Mouse (Mus musculus) gastrocnemius, postnatal 14 days (tissue): ENCODE data around the gene 4933411K16Rik. TPM values are rescaled to one million over a fixed set of nuclear protein-coding genes. Genes with fewer than 3 reads are reported as not detected.

Experiments
- DNase-seq: peaks from one replicate; pipeline ENCODE4 v3.0.0; 2021; ENCODE audit warnings: mixed read lengths
- intact Hi-C: fragments of 180-260 bp; cut with DNase I; formaldehyde crosslinking; loops from one replicate; pipeline ENCODE4 v1.15.1; 2025; ENCODE audit warnings: low total_unique reads
- total RNA-seq, 2 experiments: library from RNA; stranded (reverse); gene quantifications; 2 replicates each; pipeline ENCODE4 v1.2.3; 2021

Gene 4933411K16Rik
- total RNA-seq, 2 experiments from 2014 or later, result 0.25 to 0.42 TPM

DNA sequence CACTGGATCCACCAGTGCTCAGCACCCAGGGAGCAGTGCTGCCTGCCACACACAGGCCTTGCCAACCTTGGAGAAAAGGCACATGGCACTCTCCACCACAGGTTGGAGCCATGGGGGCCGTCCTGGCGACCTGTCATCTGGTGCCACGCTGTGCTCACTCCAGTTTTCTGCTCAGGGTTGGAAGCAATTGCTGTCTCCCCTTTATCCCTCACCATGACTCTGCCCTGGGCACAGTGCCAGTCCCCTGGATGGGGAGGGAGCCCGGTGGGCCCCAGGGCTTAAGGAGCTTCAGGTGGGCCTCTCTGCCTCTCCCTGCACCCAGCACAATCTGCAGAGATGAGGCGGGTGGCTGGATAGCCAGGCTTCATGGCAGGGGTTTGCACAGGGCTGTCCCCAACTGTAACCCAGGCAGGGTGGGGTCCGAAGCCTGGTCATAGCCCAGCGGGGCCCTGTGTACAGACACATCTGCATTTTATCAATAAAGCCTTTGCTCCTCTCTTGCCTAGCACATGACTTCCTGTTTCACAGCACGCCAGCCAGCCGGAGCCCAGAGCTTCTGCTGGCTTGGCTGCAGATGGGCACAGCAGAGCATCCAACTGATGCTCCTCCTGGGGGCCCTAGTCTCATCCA is 17.8 kb upstream of the 4933411K16Rik start:
- intact Hi-C loops, result loop anchor here (10.0 kb wide), 1 partner anchor 131 kb away; the partner anchor contains the start of gene Zfyve27
- no peak for DNase-seq

DNA sequence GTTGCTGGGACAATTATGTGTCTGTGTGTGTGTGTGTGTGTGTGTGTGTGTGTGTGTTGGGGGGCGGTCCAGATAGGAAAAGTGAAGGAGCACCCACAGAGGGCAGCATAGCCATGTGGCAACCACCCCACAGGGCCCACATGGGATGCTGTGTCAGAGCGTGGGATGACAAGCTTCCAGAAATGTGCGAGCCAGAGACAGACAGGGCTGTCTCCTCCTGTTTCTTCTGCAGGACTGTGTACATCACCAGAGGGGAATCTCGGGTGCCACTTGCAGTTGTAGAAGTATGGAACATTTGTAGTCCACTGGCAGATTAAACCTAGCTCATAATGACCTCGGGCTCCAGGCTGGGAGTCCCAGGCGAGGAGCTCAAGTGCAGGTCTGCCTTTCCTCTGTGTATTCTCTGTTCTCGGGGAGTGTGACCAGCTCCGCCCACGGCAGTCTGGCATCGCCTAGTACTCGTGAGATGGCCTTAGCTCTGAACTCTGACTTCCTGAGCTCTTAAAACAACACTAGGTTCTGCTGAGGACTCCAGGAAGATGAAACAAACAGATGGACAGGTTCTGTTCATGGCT is 17.1 kb upstream of the 4933411K16Rik start:
- intact Hi-C loops, result loop anchor here (5.0 to 10.0 kb wide), 2 partner anchors 37 to 130 kb away; partner anchors contain the start of gene Zfyve27
- no peak for DNase-seq

DNA sequence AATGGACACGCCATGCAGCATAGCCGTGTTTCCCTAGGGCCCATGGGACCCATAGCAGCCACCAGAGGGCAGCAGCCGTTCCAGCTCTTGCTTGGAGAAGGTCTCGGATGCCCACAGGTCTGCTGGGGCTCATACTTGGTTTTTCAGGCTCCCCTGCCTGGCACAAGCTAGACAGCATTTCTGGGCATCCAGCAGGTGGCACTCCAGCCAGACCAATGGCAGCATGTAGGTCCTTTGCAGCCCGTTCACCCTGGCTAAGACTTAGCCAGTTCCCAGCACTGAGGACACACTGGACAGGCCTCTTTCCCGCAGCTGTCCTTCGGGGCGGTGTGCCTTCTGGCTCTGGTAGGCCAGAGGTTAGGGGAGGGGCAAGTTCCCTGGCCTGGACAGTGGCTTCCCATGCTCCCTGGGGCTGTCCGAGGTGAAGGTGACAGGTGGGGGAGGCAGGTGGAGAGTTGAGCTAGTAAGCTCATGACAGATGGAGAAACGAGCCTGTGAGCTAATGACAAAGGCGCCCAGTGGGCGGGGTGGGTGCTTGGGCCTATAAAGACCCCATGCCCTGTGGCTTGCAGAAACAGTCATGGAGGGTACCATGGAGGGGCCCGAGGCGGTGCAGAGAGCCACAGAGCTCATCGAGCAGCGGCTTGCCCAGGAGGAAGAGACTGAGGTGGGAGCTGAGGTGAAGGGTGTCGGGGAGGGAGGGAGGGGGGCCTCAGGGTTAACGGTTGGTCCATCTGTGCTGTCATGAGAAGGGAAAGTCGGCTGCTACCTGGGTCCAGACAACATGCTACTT is 16.4 kb upstream of the 4933411K16Rik start, which contains the start of gene Ankrd2:
Gene Ankrd2 (plus strand): TSS at position 545 of the 793 bp plus-strand sequence.
- intact Hi-C loops, result loop anchor here (5.0 to 10.0 kb wide), 2 partner anchors 37 to 129 kb away; partner anchors contain the start of gene Zfyve27
- DNase-seq, result peak; percentile 87

DNA sequence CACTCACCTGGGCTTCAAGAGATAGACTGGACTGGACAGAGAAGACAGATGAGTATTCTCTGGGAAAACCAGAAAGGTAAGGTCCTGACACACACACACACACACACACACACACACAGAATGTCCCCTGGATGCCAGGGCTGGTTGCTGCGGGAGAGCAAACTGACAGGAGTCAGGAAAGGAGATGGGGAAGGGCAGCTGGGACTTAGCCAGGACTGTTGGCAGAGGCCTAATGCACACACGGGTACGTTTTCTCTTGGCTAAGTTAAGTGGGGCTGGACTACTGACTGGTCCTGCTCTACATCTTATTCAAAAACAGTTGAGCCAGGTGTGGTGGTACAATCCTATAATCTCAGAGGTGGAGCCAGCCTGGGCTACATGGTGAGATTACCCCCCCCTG is 15.7 kb upstream of the 4933411K16Rik start:
- DNase-seq, result no peak
- intact Hi-C loops, result loop anchor here (5.0 to 10.0 kb wide), 2 partner anchors 36 to 128 kb away; partner anchors contain the start of gene Zfyve27

GRCm38 (mm10) chr19:42037167-42037702 is 14.8 kb upstream of the 4933411K16Rik start:
- intact Hi-C loops, result loop anchor here (5.0 to 10.0 kb wide), 2 partner anchors 35 to 128 kb away; partner anchors contain the start of gene Zfyve27

DNA sequence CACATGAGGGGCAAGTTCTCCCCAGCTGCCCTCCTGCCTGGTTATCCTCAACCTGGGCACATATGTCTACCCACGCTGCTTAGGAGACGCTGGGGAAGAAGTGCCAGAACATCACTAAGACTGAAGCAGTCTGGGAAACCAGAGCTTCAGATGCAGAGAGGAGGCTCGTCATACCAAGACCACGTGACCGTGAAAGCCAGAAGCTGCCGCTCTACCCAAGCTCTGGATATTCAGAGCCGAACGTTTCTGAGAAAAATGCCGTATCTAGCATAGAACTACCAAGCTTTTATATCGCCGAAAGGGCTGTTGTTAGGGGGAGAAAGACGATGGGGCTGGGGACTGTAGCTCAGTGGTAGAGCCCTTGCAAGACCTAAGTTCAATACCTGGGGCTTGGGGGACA is 13.7 kb upstream of the 4933411K16Rik start:
- DNase-seq, result no peak
- intact Hi-C loops, result loop anchor here (5.0 to 10.0 kb wide), 2 partner anchors 34 to 126 kb away; partner anchors contain the start of gene Zfyve27

More at GRCm38 (mm10) chr19:42037167-42037702, 14.8 kb upstream of the 4933411K16Rik start:
- DNase-seq, result no peak

- intact Hi-C loops, result no loop called here
- DNase-seq, result no peak
Measured at GRCm38 (mm10) chr19:42043988-42044387, 8.1 kb upstream of the 4933411K16Rik start.

DNA sequence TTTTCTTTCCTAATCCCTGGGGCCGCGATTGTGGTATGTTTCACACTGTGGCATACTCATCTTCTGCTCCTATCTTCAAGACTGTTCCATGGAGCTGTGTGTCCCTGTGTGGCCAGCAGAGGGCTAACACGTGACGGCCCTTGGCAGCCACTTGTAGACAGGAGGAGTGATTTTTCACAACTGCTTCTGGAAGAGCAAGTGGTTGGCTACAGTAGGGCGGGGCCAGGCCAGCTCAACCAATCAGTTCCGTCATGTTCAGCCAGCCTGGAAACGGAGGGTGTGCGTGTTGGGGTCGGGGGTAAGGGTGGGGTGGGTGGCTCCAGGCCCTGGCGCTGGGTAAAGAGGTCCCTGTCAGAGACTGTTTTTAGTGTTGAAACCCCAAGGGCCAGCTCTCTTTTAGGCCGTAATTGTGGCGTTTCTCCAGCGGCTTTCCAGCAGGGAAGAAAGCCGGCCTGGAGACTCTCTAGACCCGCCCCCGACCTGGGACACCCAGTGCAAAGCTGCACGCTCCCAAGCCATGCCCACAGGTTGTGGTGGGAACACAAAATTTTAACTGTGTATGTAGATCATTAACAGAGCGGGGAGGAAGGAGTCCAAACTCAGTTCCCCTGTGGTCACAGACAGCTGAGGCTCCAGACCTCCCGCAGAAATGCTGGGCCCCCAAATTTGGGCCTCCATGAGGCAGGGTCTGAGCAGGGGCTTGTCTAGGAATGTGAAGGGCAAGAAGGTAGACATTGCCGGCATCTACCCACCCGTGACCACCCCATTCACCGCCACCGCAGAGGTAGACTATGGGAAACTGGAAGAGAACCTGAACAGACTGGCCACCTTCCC is 6.6 kb upstream of the 4933411K16Rik start, which contains the start of gene Hoga1:
Gene Hoga1 (plus strand): TSS at position 342 of the 834 bp plus-strand sequence.
- peak; percentile 85 for DNase-seq

DNA sequence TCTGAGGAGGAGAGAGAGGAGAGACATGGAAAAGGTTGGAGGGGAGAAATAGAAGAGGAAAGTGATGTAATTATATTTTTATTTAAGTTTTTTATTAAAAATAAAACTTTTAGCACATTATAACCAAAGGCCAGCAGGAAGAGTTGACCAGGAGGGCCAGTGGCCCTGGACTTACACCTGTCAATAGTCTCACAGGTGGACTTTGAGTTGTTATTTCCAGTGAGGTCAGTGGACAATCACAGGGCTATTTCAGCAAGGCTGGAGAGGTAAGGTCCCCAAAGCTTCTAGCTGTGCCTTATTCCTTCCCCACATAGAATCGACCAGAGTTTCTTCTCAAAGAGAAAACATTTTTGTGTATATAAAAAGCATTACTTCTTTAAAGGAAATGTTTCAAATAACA is 1.8 kb upstream of the 4933411K16Rik start:
- intact Hi-C loops, result no loop called here
- no peak for DNase-seq

More for the DNA sequence above, 6.6 kb upstream of the 4933411K16Rik start, which contains the start of gene Hoga1:
- intact Hi-C loops, result no loop called here

DNA sequence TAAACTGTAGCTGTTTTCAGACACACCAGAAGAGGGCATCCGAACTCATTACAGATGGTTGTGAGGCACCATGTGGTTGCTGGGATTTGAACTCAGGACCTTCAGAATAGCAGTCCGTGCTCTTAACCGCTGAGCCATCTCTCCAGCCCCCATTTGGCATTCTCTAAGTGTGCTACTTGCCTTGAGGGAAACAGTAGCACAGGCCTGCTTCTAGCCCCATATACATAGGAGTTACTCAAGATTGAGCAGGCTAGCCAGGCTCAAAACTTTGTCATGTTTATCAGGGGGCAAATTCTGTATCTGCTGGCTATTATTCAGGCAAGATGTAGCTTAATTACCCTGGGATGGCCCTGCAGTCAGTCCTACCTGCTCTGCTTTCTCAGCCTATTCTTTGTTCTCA is 697 bp upstream of the 4933411K16Rik start:
- no peak for DNase-seq
- intact Hi-C loops, result no loop called here

- no peak for DNase-seq
- intact Hi-C loops, result no loop called here
Measured at GRCm38 (mm10) chr19:42054255-42054654, 2.2 kb downstream of the 4933411K16Rik start.

GRCm38 (mm10) chr19:42055881-42056280 is 3.8 kb downstream of the 4933411K16Rik start:
- intact Hi-C loops, result no loop called here
- DNase-seq, result peak; percentile 82

DNA sequence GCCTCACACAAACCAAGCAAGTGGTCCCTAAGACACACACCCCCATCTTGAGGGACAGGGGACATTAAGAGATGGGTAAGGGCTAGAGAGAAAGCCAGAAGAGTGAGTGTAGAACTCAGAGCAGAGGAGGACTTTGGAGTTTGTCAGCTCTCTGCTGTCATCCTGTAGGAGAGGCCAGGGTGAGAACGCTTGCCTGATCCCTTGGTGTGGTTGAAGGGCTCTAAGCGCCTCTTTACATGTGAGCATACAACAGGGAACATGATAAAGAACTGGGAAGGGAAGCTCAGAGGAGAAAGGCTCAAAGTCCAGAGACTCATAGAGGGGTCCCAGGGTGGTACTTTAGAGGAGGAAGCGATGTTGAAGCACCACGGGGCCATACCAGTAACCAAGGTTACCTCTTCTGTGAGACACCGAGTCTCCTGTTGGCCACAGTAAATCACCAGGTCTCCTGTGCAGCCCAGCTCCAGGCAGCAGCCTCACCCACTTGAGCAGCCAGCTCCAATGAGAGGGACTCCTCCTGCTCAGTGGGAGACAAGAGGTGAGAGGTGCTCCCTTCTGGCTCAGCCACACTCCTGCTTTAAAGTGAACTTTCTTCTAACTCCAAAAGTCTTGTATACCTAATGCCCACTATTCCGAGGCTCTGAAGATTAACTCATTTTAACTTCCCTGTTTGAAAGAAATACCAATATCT is 4.8 kb downstream of the 4933411K16Rik start:
- intact Hi-C loops, result no loop called here
- no peak for DNase-seq

DNA sequence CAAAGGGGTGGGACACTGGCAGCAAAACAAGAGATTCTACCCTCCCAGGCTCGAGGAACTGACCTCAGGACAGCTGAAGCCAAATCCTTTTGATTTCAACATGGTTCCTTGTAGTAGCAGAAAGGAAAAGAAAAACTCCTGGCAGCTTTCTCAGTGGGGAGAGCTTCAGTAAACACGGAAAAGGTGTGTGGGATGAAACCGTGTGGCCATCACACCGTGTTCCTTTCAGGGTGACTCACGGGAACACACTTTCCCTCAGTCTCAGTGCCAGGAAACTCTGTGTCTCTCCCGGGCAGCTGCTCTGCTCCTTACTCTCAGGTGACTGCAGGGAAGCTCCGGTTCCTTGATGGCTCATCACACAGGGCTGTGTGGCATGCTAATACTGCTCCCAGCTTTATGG is 6.4 kb downstream of the 4933411K16Rik start:
- intact Hi-C loops, result no loop called here
- no peak for DNase-seq

GRCm38 (mm10) chr19:42061443-42061842 is 9.4 kb downstream of the 4933411K16Rik start:
- intact Hi-C loops, result no loop called here
- DNase-seq, result no peak

DNA sequence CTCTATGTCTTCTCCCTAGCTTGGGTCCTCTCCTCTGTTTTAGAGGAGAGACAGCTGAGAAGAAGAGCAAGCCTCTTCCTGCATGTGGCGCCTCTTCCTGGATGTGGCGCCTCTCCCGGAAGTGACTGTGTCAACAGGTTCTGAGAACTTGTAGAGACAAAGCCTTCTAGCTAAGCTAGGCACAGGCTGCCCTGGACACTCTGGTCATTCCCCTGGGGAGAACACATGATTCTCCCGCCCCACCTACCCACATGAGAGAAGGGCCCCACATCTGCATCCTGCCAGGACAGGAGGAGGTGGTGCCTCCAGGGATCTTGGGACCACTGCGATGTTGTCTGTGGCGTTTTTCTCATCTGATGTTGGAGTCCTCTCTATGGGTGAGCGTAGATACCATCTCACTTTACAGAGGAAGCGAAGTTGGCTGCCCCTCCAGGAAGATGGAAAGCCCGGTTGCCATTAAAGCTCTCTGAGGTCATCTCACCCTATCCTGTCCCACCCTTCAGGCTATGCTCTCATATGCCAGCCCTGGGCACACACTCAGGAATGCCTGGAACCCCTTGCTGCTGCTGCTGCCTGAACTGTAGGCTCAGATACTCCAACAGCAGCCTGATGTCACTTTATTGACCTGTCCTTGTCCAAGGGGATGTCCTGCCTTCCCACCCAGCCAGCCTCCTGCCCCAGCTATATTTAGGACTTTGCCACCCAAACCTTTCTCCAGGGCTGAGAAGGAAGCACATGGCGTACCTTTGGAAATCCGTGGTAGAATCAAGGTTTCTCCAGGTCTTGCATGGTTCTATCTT is 16.6 kb downstream of the 4933411K16Rik start:
- intact Hi-C loops, result no loop called here
- DNase-seq, result peak; percentile 43

- no peak for DNase-seq
- intact Hi-C loops, result no loop called here
Measured at GRCm38 (mm10) chr19:42069241-42069525, 17.1 kb downstream of the 4933411K16Rik start.
